Mouse (Mus musculus): ENCODE data around the gene Olfr995. TPM values are rescaled to one million over a fixed set of nuclear protein-coding genes. Genes with fewer than 3 reads are reported as not detected.

The Olfr995 gene
- not detected in 2 replicates for total RNA-seq (2023)

GRCm38 (mm10) chr2:85443539-85443938 lies at the start of gene Olfr995:
Olfr995 (minus strand) TSS chr2:85443639.

GRCm38 (mm10) chr2:85436351-85436750 lies 7.1 kb downstream of the Olfr995 start, which contains the start of gene Olfr994:
Olfr994 (minus strand) TSS chr2:85436451.

GRCm38 (mm10) chr2:85414777-85415176 lies 28.7 kb downstream of the Olfr995 start, which contains the start of gene Olfr993:
Olfr993 (minus strand) TSS chr2:85414877.

GRCm38 (mm10) chr2:85409369-85409768 lies 34.1 kb downstream of the Olfr995 start, which contains the start of gene Olfr992:
Olfr992 (minus strand) TSS chr2:85409469.

Other genes with a start within 250 kb of the Olfr995 start
- gene Lrrc55, start 246.4 kb downstream of the Olfr995 start, total RNA-seq (2023), result not detected in 2 replicates
- gene Olfr987, start 104.3 kb downstream of the Olfr995 start, total RNA-seq (2023), result not detected in 2 replicates
- gene Olfr988, start 80.4 kb downstream of the Olfr995 start, total RNA-seq (2023), result not detected in 2 replicates
- gene Olfr992, start 34.2 kb downstream of the Olfr995 start, total RNA-seq (2023), result not detected in 2 replicates
- gene Olfr993, start 28.8 kb downstream of the Olfr995 start, total RNA-seq (2023), result not detected in 2 replicates
- not detected in 2 replicates for gene Olfr994, start 7.2 kb downstream of the Olfr995 start, total RNA-seq (2023)
- not detected in 2 replicates for gene 4833423E24Rik, start 75.4 kb upstream of the Olfr995 start, total RNA-seq (2023)
- gene Olfr996, start 135.6 kb upstream of the Olfr995 start, total RNA-seq (2023), result not detected in 2 replicates
- gene Olfr998, start 145.3 kb upstream of the Olfr995 start, total RNA-seq (2023), result not detected in 2 replicates
- not detected in 2 replicates for gene Olfr1000, start 168.3 kb upstream of the Olfr995 start, total RNA-seq (2023)
- gene Olfr1002, start 207.1 kb upstream of the Olfr995 start, total RNA-seq (2023), result not detected in 2 replicates
- gene Olfr154, start 220.8 kb upstream of the Olfr995 start, total RNA-seq (2023), result not detected in 2 replicates
- not detected in 2 replicates for gene Olfr1006, start 235.1 kb upstream of the Olfr995 start, total RNA-seq (2023)
- not detected in 2 replicates for gene Olfr1008, start 245.8 kb upstream of the Olfr995 start, total RNA-seq (2023)